Mouse (Mus musculus): ENCODE results near the gene Stt3b. TPM values are rescaled to one million over a fixed set of nuclear protein-coding genes. Genes with fewer than 3 reads are reported as not detected.
A peak's percentile ranks its signal among the peaks of the same experiment; 100 is the strongest.

The Stt3b gene
- total RNA-seq, 2 experiments from 2014 or later: 85.0 to 87.8 TPM

DNA sequence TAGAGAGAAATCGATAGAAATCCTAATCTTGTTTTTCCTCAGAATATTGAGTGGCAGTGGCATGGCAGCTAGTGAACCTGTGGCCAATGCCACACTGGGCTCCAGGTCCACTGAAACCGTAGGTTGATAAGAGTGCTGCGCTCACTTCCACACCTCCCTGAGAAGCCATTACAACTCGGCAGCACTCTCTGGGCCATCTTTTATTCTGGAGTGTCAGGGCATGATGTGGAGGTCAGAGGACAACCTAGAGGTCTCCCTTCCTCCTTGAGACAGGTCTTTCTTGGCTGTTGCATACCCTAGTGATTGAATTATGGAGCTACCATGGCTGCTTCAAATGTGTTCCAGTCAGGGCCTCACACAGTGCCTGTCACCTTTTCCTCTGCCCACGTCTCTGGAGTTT is 48.3 kb downstream of the Stt3b start:
- no peak for DNase-seq

DNA sequence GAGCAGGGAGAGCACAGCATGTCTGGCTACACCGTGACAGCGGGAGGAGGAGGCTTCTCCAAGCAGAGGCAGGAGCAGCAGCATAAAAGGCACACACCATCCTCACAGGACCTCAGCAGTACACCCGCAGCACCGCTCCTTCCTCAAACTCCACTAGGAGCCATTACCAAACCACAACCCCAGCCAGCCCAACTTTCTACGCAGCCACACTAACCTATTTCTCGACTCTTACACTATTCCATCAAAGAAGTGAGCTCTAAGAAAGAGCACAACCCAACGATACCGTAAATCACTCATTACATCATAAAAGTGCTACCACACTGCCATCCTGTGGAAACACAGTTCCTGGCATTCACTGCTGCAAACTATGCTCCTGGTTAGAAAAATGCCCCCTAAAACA is 48.8 kb downstream of the Stt3b start:
- DNase-seq: peak in 1 of 2 experiments; percentile 26

DNA sequence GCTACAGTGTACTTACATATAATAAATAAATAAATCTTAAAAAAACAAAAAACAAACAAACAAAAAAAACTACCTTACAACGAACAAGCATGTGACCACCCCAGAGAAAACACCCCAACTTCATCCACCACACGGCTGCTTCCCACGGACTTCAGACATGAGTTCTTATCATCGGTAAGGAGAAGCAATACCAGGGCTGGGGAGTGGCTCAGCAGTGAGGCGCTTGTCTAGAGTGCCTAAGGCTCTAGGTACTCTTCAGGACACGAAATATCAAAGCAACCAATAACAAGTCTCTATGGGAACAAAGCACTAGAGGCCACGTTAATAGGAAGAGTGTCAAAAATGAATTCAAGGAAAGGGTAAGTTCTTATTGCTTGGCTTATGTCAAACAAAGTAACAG is 49.8 kb downstream of the Stt3b start:
- no peak for DNase-seq

DNA sequence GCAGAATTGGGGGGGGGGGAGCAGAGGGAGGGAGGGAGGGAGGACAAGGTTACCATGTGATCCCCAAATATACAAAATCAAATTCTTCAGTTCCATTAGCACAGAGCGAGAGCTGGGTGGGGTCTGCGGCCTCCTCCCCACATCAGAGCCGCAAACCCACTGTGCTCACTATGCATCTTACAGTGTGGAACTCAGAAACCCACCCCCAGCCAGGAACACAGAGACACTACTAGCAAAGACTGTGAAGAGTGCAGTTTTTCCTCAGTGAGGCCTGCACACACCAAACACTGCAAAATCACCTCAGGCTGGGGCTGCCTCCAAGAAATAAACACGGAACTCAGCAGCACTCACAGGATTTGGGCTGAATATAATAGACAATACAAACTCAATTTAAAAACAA is 50.4 kb downstream of the Stt3b start:
- no peak for DNase-seq

DNA sequence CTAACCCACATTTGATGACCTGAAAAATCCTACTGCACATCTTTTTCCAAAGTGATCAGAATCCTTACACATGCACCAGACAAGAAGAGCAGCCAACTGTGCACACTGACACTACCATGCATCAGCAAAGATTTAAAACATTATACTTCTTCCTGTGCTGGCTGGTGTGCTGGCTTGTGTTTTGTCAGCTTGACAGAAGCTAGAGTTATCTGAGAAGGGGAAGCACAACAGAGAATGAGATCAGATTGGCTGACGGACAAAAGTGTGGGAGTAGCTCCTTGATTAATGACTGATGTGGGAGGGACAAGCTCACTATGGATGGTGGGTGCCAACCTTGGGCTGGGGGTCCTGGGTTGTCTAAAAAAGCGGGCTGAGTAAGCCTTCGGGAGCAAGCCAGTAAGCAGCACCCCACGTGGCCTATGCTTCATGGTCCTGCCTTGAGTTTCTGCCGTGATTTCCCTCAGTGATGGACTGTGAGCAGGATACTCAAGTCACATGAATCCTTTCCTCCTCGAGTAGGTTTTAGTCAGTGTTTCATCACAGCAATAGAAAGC is 52.4 kb downstream of the Stt3b start:
- DNase-seq: peak in 1 of 2 experiments; percentile 18

DNA sequence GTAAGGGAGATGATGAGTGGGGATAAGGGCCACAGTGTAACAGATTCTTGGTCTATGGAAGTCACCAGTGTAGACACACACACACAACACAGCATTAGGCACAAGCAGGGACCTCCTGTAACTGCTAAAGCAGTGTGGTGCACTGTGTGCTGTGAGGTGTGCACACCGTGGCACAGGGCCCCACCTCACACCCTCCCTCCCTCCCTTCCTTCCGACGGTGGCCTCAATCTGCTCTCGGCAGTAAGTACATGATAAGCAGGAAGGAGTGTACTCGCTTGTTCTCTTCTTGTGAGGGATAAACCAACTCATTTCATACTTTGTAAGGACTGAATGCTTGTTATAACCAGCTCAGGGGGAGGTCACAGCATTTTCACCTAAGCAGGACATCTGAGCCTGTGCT is 61.1 kb downstream of the Stt3b start:
- no peak for DNase-seq

DNA sequence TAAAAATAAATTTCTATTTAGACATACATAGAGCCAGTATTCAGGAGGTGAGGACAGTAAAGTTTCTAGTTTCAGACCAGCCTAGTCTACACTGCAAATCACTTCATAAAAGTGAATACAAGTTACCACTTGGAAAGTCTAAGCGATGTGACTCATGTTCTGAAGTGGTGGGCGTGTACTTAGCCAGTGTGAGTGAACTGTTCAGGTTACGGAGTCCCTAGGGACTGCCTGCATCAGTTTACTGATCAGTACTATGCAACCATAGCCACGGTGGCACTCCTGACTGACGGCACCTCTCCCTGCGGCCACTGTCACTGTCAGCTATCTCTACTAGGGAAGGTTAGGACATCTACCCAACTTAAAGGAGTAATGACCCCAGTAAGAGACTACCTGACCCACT is 65.1 kb downstream of the Stt3b start:
- no peak for DNase-seq

DNA sequence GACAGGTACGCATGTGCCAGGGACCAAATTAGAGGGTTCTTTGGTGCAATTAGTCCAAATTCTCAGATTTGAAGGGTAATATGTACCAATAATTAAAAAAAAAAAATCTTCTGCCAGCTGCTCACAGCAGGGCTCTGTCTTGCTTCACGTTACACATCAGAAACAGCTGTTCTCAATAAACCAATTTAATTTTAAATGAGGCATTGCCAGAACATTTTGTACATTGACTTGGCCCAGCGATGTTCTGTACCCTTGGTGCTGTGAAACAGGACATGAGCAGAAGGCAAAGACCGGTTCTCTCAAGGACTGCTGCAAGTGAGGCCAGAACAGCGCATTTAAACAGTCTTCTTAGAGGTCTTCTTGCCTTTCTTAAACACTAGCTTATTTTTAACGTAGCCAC is 66.6 kb downstream of the Stt3b start:
- no peak for DNase-seq

DNA sequence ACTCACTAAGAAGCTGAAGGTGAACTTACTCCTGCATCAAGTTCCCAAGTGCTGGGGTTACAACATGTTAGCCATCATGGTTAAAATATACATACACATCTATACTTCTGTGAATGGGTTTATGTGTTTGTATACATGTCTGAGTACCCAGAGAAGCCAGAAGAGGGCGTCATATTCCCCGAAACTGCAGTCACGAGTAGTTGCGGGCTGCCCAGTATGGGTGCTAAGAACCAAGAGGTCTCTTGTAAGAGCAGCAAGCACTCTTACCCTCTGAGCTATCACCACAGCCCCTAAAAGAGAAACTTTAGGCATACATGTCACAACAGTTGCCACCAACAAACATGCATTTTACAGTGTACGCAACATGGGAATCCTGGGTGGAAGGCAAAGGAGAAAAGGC is 70.4 kb downstream of the Stt3b start:
- no peak for DNase-seq

DNA sequence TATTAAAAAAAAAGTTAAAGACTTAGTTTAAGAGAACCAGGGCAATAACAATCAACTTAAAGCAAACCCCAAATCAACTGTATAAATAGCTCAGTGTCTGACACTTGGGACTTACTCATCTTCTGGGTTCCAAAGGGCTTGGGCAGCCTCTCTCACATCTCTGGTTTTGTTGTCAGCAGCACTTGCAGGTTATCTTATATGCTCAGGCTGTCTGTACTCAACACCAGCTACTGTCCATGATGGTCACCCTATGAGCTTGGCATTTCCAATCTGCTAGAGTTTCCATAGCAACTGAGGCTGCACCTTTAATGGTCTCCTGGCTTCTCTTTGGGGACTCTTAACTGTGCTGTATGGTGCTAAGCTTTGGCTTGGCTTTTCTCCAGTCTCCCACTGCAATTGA is 72.3 kb downstream of the Stt3b start:
- no peak for DNase-seq

DNA sequence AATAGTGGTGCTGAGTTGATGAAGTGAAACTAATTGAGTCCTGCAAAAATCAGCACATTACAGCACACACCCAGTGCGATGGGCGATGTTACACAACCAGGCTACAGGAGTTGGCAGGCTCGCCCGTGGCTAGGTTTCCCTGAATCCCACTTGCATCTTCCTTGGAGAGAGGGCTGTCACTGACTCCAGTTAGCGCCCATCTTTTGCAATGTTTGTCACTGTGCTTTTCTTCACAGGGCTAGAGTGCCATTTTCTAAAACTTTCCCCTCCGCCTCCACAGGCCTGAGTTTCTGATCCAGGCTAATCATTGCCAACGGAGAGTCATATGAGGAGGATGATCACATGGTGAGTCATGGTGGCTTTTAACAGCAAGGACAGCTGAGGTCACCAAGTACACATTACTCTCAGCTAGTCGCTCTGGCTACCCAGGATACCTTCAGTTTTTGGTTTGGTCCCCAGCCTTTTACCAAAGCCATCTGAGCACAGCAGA is 73.8 kb downstream of the Stt3b start:
- DNase-seq: no peak

DNA sequence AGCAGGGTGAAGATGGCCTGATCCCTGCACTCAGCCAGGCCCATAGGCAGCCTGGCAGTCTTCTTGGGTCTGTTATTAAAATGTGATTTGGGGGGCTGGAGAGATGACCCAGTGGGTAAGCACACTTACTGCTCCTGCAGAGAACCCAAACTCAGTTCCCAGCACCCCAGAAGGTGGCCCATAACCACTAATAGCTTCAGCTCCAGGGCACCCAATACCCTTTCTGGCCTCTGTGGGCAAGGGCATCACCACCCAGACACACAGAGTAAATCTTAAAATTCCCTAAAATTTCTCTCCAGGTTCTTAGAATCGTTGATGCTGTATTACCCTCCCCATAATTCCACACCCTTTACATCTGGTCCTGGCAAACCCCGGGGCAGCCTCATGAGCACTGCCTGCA is 75.7 kb downstream of the Stt3b start:
- DNase-seq: no peak

DNA sequence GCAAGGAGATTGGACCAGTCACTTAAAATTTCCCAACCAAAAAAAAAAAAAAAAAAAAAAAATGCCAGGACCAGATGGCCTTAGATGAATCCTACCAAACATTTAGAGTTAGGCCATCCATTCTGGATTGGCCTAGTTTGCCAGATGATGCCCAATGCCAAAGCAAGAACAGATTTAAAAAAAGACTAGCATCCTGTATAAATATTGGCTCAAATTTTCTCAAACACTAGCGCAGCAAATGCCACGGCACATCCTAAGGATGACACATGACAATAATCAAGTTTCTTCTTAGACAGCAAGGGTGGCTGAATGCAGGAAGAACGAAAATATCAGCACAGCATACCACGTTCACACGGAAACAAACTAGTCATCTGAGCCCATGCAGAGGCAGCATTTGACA is 76.5 kb downstream of the Stt3b start:
- no peak for DNase-seq

DNA sequence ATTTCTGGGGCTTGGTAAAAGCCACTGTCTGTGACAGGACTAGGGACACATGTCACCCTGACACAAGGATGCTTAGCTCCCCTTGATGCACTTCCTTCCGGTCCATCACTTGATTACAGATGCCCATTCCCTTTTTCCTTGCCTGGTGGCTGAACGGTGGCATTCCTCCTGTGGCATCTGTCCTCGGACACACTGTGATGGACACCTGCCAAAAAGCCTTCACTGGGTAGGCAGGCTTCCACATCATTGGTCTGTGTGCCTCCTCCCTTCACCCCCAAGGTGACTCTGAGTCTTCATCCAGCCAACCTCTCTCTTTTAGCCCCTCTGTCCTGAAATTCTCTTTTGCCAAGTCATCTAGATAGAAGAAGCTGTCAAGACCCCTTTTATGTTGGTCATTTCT is 78.7 kb downstream of the Stt3b start:
- DNase-seq: no peak

DNA sequence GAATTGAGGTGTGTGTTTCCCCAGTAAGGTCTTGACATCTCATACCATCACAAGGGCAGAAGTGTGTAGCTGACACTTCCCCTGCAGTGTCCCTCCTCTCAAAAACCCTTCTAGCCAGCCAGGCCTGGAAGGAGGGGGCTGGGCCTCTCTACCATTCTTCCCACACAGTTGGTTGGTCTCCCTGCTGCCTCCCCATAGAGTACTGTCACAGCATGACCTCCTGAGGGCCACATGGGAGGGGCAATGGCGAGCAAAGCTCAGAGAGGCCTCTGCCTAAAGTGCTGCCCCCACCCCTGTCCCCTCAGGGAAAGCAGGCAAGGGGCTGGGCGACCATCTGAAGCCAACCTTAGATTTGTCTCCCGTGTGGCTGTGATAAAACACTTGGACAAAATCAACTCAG is 80.1 kb downstream of the Stt3b start:
- DNase-seq: no peak

DNA sequence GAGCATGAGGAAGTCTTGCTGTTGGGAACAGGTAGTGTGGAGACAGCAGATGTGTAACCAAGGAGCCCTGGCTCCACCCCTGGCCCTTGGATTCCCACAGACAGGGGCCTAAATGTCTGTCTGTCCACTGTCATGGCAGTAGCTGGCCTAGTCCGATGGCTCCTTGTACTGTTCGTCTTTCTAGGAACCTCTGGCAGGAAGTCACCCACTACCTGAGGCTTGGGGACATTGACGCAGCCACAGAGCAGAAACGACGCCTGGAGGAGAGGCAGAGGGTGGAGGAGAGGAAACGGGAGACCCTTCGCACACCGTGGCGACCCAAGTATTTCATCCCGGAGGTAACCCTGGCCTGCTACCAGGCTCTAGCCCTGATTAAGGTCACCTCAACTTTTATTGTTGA is 80.5 kb downstream of the Stt3b start:
- DNase-seq: no peak

DNA sequence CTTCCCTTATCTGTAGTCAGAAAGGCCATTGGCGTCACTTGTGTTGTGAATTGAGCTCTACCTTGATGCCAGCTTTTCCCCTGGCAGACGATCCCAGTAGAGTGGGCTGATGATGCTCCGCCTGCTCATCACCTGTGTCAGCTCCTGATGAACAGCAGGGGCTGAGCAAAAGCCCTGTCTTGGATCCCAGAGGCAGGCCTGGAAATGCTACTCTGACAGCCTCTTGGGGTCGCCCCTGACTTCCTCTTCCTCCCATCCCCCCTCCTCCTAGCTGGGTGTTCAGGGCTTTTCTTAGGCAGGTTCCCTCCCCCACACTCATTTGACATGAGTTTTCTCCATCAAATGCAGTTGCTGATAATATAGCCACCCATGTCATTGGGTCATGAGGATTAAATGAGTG is 81.1 kb downstream of the Stt3b start:
- no peak for DNase-seq

DNA sequence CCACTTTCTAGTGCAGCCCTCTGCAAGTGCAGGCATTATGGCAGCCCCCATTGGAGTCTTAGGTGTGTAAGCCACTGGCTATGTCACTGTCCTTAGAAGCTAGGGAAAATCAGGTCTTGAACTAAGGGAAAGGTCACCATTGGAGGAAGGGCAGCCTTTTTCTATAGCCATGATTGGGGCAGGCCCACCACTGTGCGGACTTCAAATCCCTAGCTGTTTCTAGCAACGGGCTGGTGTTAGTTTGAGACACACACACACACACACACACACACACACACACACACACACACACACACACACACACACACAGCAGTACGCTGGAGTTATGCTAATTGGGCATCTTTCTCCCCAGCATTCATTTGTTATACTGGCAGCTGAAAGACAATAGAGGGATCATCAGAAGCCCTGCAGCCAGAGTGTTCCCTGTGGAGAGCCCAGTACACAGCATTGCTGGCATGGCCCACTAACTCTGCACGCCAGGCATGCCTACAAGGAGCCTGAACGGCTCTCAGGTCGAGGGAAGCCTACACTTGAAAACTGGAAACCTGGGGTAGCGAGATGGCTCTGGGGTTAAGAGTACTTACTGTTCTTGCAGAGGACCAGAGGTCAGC is 85.4 kb downstream of the Stt3b start:
- DNase-seq: no peak

DNA sequence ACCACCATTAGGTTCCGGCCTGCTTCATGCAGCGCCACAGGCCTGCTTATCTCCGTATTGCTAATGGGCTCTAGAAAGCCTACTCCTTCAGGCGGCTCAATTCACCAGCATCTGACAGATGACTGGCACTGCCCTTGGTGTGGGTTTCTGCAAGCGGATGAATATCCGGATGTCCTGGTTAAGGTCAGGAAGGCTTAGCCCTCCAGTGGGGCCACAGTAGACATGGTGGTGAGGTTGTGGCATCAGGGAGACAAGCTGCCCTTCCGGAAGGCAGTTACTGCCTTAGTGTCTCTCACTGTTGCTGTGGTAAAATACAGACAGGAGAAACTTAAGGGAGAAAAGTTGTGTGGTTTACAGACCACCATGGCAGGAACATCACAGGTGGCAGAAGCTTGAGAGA is 89.0 kb downstream of the Stt3b start:
- DNase-seq: no peak

DNA sequence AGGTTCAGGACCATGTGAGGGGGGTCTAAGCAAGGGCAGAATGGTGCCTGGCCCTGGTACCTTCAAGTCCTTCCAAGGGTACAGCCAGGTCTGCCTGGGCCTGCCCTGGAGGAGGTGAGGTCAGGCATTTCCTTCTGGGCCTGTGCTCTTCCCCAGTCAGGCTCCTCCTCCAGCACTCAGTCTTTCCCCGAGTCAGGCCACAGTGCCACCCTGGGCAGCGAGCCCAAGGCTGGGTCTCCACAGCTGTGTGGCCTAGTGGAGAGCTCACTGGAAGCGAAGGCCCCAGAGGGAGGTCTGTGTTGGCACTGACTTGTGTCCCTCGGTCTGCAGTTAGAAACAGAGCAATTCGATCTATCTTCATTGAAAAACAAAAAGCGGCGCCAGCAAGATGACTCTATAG is 89.8 kb downstream of the Stt3b start:
- DNase-seq: no peak

DNA sequence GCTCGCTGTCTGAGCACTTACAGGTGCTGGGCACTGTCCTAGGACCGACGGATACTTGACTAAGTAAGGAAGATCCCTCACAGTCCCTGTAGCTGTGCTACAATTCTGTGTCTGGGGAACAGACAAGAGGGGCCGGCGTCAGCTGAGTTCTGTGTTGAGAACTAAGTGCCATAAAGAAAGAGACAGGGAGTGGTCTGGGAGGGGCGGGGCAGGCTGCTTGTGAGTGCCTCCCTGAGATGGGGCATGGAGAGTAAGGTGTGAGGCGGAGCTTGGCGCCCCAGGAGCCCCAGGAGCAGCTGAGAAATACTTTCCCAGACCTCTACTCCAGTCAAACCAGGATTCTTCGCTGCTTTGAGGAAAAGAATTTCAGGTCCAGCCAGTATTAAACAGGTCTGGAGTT is 92.2 kb downstream of the Stt3b start:
- DNase-seq: no peak

DNA sequence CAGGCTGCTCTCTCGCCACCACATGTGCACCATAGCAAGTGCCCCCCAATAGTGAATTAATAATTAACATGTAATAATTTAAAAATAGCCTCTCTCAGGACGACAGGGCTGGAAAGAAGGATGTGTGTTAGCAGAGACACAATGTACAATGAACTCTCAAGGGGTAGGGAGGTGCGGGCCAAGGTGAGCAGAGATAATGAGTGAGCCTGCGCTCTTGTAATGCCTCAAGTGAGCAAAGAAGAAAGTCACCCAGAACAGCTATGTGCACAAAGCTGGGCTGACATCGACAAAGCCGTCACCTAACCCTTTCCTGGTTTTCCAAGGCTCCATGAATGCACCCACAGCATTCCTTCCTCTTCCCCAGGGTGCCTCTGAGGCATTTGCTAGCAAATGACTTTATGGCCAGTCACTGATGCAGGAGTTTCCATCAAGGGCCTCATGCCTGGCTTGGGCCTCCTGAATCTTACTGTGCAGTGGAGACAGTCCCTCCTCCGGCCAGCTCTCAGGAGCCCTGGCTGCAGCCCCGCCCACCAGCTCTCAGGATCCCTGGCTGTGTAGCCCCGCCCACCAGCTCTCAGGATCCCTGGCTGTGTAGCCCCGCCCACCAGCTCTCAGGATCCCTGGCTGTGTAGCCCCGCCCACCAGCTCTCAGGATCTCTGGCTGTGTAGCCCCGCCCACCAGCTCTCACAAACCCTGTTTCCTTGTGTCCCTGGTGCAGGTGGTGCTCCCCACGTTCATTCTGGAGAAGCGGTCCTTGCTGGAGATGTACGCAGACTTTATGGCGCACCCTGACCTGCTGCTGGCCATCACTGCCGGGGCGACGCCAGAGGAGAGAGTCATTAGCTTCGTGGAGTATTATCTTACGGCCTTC is 94.2 kb downstream of the Stt3b start:
- DNase-seq: no peak

DNA sequence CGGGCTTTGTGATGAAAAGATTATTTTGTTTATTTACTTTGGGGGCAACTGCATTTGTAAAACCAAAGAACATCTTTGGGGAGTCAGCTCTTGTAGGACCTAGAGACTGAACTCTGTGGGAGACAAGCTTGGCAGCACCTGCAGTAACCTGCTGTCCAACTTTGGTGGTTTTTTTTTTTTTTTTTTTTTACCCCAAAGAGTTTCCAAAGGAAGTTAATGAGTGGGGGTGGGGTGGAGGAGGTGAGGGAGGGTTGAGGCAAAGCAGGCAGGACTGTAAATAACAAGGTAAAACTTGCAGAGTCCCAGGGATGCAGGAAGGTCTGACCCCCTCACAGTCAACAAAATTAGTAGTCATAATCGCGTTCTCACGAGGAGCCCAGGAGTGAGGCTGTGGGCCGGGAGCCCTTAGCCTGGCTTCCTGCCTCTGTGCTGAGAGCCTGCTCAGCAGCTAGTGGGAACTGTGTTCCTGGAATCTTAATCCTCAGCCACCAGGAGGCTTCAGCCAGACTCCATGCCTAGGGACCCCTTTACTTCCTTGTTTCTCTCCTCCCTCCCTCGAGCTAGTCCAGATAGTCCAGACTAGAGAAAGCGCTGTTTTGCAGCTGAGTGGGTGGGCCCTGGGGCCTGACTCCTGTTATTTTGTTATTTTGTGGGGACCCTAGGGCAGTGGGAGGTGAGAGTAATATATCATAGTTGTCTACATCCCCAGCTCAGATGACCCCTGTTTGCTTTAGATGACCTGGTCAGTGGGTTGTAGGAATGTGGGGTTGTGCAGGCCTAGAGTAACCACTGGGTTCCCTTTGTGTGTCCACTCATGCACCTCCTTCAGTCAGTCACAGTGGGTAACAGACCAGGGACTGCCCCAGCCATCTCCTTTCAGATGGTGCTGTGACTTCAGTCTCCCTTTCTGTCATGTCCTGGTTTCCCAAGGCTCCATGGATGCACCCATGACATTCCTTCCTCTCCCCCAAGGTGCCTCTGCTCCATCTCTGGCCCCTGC is 95.3 kb downstream of the Stt3b start:
- DNase-seq: no peak
